Mouse (Mus musculus) G1E (cell line): ENCODE data around the gene Hsd11b1.

Experiments used
- CTCF ChIP-seq: IDR thresholded peaks from 2 replicates; pipeline ENCODE4 v1.5.1; 2012; ENCODE audit warnings: low read depth, low read length, inconsistent platforms, mixed read lengths
- GATA1 ChIP-seq: IDR thresholded peaks from 2 replicates; pipeline ENCODE4 v1.6.1; 2012; ENCODE audit warnings: borderline replicate concordance, low read length, inconsistent platforms, mixed read lengths
- GATA2 ChIP-seq: IDR thresholded peaks from 2 replicates; pipeline ENCODE4 v1.6.1; 2012; ENCODE audit warnings: low read depth, low read length, inconsistent platforms, borderline replicate concordance
- POLR2AphosphoS5 ChIP-seq: IDR thresholded peaks from 2 replicates; pipeline ENCODE4 v1.6.1; 2012; ENCODE audit warnings: low read depth, low read length, inconsistent platforms; ENCODE audit not compliant: insufficient replicate concordance
- TAL1 ChIP-seq: conservative IDR thresholded peaks from 2 replicates; pipeline ENCODE4 v1.6.1; 2012; ENCODE audit warnings: low read depth, low read length, inconsistent platforms, mixed read lengths

- TF ChIP-seq CTCF (no peak), POLR2AphosphoS5 (no peak), GATA1 (no peak), TAL1 (no peak), GATA2 (no peak)
Observed at GRCm38 (mm10) chr1:193201383-193201778, 62.5 kb downstream of the Hsd11b1 start, which contains the start of gene Traf3ip3.
